Mouse (Mus musculus): Measurements from ENCODE around the gene Elf2. TPM values are rescaled to one million over a fixed set of nuclear protein-coding genes. Genes with fewer than 3 reads are reported as not detected.

The Elf2 gene
- polyA plus RNA-seq, 1 experiment from 2014 or later, result 28.1 TPM

DNA sequence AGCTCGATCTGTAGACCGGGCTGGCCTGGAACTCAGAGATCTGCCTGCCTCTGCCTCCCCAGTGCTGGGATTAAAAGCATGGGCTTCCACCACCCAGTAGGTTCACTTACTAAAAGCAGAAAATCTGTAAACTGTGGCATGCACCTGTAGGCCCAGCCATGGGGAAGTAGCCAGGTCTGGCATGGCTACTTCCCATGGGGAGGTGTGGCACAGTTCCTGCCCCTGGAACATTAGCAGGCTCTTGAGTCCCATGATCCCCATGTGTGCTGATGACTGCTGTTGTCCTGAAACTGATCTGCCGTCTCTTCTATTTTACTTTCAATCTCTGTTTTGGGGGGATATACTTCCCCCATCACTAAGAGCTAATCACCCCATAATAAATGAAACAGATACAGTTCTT, 127.4 kb downstream of the Elf2 start:
- Histone ChIP-seq H3K27me3 (ENCODE audit: control insufficient read depth, insufficient read depth, low read length) (no peaks in the 10 kb centered on the region), H3K27ac (ENCODE audit: low read depth, low read length) (no peak overlapping the region), H3K4me3 (ENCODE audit: low read depth, low read length) (no peak overlapping the region), H3K4me2 (ENCODE audit: low read depth, low read length) (no peak overlapping the region), H3K9me3 (ENCODE audit: control insufficient read depth, low read length) (no peaks in the 10 kb centered on the region), H3K36me3 (ENCODE audit: control insufficient read depth, insufficient read depth, low read length) (no peaks in the 10 kb centered on the region), H3K4me1 (ENCODE audit: control insufficient read depth, insufficient read depth, low read length) (no peaks in the 10 kb centered on the region), H3K9ac (replicated peaks; ENCODE audit: low read depth, low read length) (no peak overlapping the region)
- 98% methylated on average over 3 of the region's 3 CpGs for WGBS
- no peak for ATAC-seq (ENCODE audit: low read depth)

DNA sequence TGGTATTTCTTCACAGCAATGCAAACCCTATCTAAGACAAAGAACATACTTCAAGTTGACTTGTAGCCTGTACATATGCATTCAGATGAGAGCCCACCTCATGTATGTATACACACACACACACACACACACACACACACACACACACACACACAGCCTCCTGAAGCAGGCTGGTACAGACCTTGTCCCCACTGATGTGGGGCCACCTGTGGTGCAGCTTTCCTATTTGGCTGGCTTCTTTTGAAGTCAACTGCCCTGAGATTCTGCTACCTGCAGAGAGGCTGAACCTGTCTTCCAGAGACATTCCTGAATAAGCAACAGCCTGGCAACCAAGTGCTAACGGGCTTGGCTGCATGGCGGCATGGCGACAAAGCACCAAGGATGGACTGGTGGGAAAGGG, 130.0 kb downstream of the Elf2 start:
- Histone ChIP-seq H3K27me3 (ENCODE audit: control insufficient read depth, insufficient read depth, low read length) (no peaks in the 10 kb centered on the region), H3K4me2 (ENCODE audit: low read depth, low read length) (no peak overlapping the region), H3K9me3 (ENCODE audit: control insufficient read depth, low read length) (no peaks in the 10 kb centered on the region), H3K36me3 (ENCODE audit: control insufficient read depth, insufficient read depth, low read length) (no peaks in the 10 kb centered on the region), H3K27ac (ENCODE audit: low read depth, low read length) (no peak overlapping the region), H3K4me1 (ENCODE audit: control insufficient read depth, insufficient read depth, low read length) (no peaks in the 10 kb centered on the region), H3K9ac (replicated peaks; ENCODE audit: low read depth, low read length) (no peak overlapping the region), H3K4me3 (ENCODE audit: low read depth, low read length) (no peak overlapping the region)
- no peak for ATAC-seq (ENCODE audit: low read depth)
- 98% methylated on average over 3 of the region's 3 CpGs for WGBS

DNA sequence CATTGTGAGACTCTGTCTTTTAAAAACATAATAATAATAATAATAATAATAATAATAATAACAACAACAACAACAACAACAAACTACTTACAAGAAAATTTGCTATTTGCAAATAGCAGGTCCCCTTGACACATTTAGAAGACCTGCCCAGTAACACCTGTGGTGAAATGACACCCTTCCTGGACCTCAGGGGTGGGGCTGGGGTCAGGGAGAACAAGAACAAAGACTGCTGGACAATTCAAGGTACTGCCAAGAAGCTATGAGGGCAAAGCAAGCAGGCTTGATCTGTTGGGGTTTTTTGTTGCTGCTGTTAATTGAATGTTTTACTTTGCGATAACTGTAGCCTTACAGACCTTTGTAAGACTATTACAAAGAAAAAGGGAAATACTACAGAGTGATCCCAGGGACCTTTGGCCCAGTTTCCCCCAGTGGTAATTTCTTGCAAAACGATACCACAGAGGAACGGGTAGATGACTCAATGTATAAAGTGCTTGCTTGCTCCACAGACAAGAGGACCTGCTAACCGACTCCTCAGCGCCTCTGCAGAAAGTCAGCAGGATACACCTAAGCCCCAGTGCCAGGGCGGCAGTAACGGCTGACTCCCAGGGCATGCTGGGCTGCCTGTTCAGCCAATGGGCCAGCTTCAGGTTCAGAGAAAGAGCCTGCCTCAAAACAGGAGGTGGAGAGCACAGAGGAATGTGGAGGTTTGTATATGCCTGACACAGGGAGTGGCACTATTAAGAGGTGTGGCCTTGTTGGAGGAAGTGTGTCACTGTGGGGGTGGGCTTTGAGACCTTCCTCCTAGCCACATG, 130.8 kb downstream of the Elf2 start:
- Histone ChIP-seq H3K4me3 (ENCODE audit: low read depth, low read length) (no peak overlapping the region), H3K9me3 (ENCODE audit: control insufficient read depth, low read length) (no peaks in the 10 kb centered on the region), H3K27me3 (ENCODE audit: control insufficient read depth, insufficient read depth, low read length) (no peaks in the 10 kb centered on the region), H3K4me2 (ENCODE audit: low read depth, low read length) (no peak overlapping the region), H3K36me3 (ENCODE audit: control insufficient read depth, insufficient read depth, low read length) (no peaks in the 10 kb centered on the region), H3K27ac (ENCODE audit: low read depth, low read length) (no peak overlapping the region), H3K9ac (replicated peaks; ENCODE audit: low read depth, low read length) (no peak overlapping the region), H3K4me1 (ENCODE audit: control insufficient read depth, insufficient read depth, low read length) (no peaks in the 10 kb centered on the region)
- 92% methylated on average over 7 of the region's 7 CpGs for WGBS
- ATAC-seq (ENCODE audit: low read depth), result no peak

DNA sequence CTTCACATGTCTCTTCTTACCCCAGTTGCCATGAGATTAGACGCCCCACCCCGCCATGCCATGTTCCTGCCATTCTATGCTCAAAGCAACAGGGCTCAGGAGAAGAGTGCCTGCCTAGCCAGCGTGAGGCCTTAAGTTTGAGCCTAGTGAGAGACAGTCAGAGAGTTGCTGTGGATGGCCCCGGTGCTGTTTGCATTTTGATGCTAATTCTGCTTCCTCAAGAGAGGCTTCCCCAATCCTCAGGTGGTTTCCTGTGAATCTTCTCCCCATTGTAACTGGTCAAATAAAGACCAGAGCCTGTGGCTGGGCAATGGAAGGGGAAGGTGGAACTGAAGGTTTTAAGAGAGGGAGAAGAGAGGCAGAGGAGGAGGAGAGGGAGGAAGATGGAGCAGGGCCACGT, 131.8 kb downstream of the Elf2 start:
- Histone ChIP-seq H3K9ac (replicated peaks; ENCODE audit: low read depth, low read length) (no peak overlapping the region), H3K36me3 (ENCODE audit: control insufficient read depth, insufficient read depth, low read length) (no peaks in the 10 kb centered on the region), H3K4me1 (ENCODE audit: control insufficient read depth, insufficient read depth, low read length) (no peaks in the 10 kb centered on the region), H3K27ac (ENCODE audit: low read depth, low read length) (no peak overlapping the region), H3K9me3 (ENCODE audit: control insufficient read depth, low read length) (no peaks in the 10 kb centered on the region), H3K27me3 (ENCODE audit: control insufficient read depth, insufficient read depth, low read length) (no peaks in the 10 kb centered on the region), H3K4me2 (ENCODE audit: low read depth, low read length) (no peak overlapping the region), H3K4me3 (ENCODE audit: low read depth, low read length) (no peak overlapping the region)
- no peak for ATAC-seq (ENCODE audit: low read depth)
- 53% methylated on average over 5 of the region's 5 CpGs for WGBS

DNA sequence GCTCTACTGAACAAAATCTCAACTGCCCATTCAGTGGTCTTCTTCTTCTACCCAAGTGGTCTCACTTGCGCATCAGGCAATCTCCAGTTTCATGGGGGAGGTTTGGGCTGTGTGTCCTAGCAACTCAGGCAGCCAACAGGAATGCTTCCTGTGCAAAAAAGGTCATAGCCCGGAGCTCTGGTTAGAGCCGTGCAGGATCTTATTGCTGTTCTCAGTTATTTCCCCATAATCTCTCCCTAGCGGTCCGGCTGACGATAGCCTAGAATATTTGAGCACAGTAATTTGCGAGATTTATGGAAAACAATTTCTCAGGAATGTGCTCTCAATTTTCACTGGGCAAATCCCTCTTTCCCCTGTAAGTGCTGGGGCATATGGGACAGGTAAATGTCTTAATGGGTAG, 133.9 kb downstream of the Elf2 start:
- 66% methylated on average over 7 of the region's 7 CpGs for WGBS

DNA sequence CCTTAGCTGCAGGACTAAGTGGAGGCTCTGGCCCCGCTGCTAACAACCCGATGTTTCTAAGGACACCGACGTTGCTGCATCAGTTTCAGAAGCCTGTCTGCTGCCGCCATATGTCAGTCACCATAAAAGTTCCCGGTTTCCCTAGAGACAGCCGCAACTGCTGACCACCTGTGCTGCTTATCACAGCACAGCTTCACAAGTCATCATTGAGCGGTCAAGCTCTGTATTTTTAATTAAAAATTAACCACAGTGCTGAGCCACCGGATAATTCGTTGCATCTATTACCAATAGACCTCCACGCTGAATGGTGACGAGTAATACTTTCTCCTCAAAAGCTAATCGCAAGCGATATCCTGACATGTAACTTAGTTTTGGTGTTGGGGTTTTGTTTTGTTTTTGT, 135.6 kb downstream of the Elf2 start:
- ATAC-seq (ENCODE audit: low read depth), result no peak
- H3K4me3 ChIP-seq (ENCODE audit: low read depth, low read length), result no peak overlapping the region
- 76% methylated on average over 14 of the region's 14 CpGs for WGBS

More for the DNA sequence above, 133.9 kb downstream of the Elf2 start:
- Histone ChIP-seq H3K4me3 (ENCODE audit: low read depth, low read length) (no peak overlapping the region), H3K4me1 (ENCODE audit: control insufficient read depth, insufficient read depth, low read length) (no peaks in the 10 kb centered on the region), H3K27me3 (ENCODE audit: control insufficient read depth, insufficient read depth, low read length) (no peaks in the 10 kb centered on the region), H3K9ac (replicated peaks; ENCODE audit: low read depth, low read length) (no peak overlapping the region), H3K4me2 (ENCODE audit: low read depth, low read length) (no peak overlapping the region), H3K27ac (ENCODE audit: low read depth, low read length) (no peak overlapping the region), H3K9me3 (ENCODE audit: control insufficient read depth, low read length) (no peaks in the 10 kb centered on the region), H3K36me3 (ENCODE audit: control insufficient read depth, insufficient read depth, low read length) (no peaks in the 10 kb centered on the region)
- ATAC-seq (ENCODE audit: low read depth), result peak; percentile 58; the same call in 1 of the 2 replicates

DNA sequence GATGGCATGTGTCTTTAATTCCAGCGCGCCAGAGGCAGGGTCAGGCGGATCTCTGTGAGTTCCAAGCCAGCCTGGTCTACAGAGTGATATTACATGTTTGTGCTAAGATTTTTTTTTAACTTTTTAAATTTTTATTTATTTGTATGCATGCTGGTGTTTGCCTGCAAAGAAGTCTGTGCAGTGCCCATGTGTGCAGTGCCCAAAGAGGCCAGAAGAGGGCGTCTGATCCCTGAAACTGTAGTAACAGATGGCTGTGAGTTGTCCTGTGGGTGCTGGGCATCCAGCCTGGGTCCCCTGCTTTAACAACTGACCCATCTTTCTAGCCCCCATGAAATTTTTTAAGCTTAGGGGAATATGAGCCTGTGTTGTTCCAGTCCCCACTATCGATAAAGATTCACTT, 136.0 kb downstream of the Elf2 start:
- Histone ChIP-seq H3K27ac (ENCODE audit: low read depth, low read length) (no peak overlapping the region), H3K9me3 (ENCODE audit: control insufficient read depth, low read length) (no peaks in the 10 kb centered on the region), H3K4me1 (ENCODE audit: control insufficient read depth, insufficient read depth, low read length) (no peaks in the 10 kb centered on the region), H3K27me3 (ENCODE audit: control insufficient read depth, insufficient read depth, low read length) (no peaks in the 10 kb centered on the region), H3K4me2 (ENCODE audit: low read depth, low read length) (no peak overlapping the region), H3K9ac (replicated peaks; ENCODE audit: low read depth, low read length) (no peak overlapping the region), H3K36me3 (ENCODE audit: control insufficient read depth, insufficient read depth, low read length) (no peaks in the 10 kb centered on the region), H3K4me3 (ENCODE audit: low read depth, low read length) (no peak overlapping the region)
- ATAC-seq (ENCODE audit: low read depth), result no peak
- WGBS, result 86% methylated on average over 5 of the region's 5 CpGs

More for the DNA sequence above, 135.6 kb downstream of the Elf2 start:
- Histone ChIP-seq H3K4me1 (ENCODE audit: control insufficient read depth, insufficient read depth, low read length) (no peaks in the 10 kb centered on the region), H3K36me3 (ENCODE audit: control insufficient read depth, insufficient read depth, low read length) (no peaks in the 10 kb centered on the region), H3K4me2 (ENCODE audit: low read depth, low read length) (no peak overlapping the region), H3K9ac (replicated peaks; ENCODE audit: low read depth, low read length) (no peak overlapping the region), H3K27ac (ENCODE audit: low read depth, low read length) (no peak overlapping the region), H3K27me3 (ENCODE audit: control insufficient read depth, insufficient read depth, low read length) (no peaks in the 10 kb centered on the region), H3K9me3 (ENCODE audit: control insufficient read depth, low read length) (no peaks in the 10 kb centered on the region)

DNA sequence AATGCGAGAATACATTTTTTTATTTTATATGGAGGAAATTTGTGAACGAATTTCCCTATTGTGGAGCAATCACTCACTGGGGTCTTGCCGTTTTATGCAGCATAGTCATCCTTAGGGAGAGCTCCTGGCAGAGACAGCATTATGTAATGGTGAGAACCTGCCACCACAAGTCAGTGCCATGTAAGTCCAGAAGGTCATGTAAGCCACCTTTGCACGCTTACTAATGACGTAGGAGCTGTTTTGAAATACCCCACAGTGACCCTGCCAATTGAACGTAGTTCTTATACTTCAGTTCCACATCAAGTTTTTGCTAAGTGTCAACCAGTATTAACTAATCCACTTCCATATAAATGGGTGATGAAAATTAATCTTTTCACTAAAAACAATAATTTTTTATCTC, 136.6 kb downstream of the Elf2 start:
- ATAC-seq (ENCODE audit: low read depth), result no peak
- Histone ChIP-seq H3K27me3 (ENCODE audit: control insufficient read depth, insufficient read depth, low read length) (no peaks in the 10 kb centered on the region), H3K4me3 (ENCODE audit: low read depth, low read length) (no peak overlapping the region), H3K4me1 (ENCODE audit: control insufficient read depth, insufficient read depth, low read length) (no peaks in the 10 kb centered on the region), H3K9me3 (ENCODE audit: control insufficient read depth, low read length) (no peaks in the 10 kb centered on the region), H3K4me2 (ENCODE audit: low read depth, low read length) (no peak overlapping the region), H3K27ac (ENCODE audit: low read depth, low read length) (no peak overlapping the region), H3K9ac (replicated peaks; ENCODE audit: low read depth, low read length) (no peak overlapping the region), H3K36me3 (ENCODE audit: control insufficient read depth, insufficient read depth, low read length) (no peaks in the 10 kb centered on the region)
- WGBS, result 91% methylated on average over 6 of the region's 6 CpGs
